Mouse (Mus musculus): ENCODE data around the gene Ucma. TPM values are rescaled to one million over a fixed set of nuclear protein-coding genes. Genes with fewer than 3 reads are reported as not detected.
"Not testable (repeated sequence)": the region's sequence is repeated elsewhere in the genome, so short reads cannot be mapped to it uniquely, and the experiment has no call there.

The Ucma gene
- polyA plus RNA-seq (2017; shearing (Covaris generic)), result not detected

GRCm38 (mm10) chr2:4975807-4976206 lies at the start of gene Ucma:
Gene Ucma (plus strand): TSS chr2:4976122.
- no peak for ATAC-seq

GRCm38 (mm10) chr2:4927391-4927790 lies 48.5 kb upstream of the Ucma start:
- no peak for ATAC-seq

- ATAC-seq, result no peak
Measured at GRCm38 (mm10) chr2:4929230-4929629, 46.7 kb upstream of the Ucma start.

GRCm38 (mm10) chr2:4934516-4934915 lies 41.4 kb upstream of the Ucma start:
- ATAC-seq, result no peak

- ATAC-seq, result no peak
Measured at GRCm38 (mm10) chr2:4937931-4938330, 38.0 kb upstream of the Ucma start.

GRCm38 (mm10) chr2:4940861-4941260 lies 35.1 kb upstream of the Ucma start:
- ATAC-seq, result no peak

- ATAC-seq, result not testable (repeated sequence)
Measured at GRCm38 (mm10) chr2:4949691-4950090, 26.2 kb upstream of the Ucma start.

- no peak for ATAC-seq
Measured at GRCm38 (mm10) chr2:4950986-4951385, 24.9 kb upstream of the Ucma start.

- no peak for ATAC-seq
Measured at GRCm38 (mm10) chr2:4954216-4954760, 21.6 kb upstream of the Ucma start.

GRCm38 (mm10) chr2:4958039-4958438 lies 17.9 kb upstream of the Ucma start:
- ATAC-seq, result no peak

- ATAC-seq, result no peak
Measured at GRCm38 (mm10) chr2:4967806-4968205, 8.1 kb upstream of the Ucma start.

- no peak for ATAC-seq
Measured at GRCm38 (mm10) chr2:4969083-4969482, 6.8 kb upstream of the Ucma start.

GRCm38 (mm10) chr2:4978091-4978490 lies 2.2 kb downstream of the Ucma start:
- ATAC-seq, result no peak

GRCm38 (mm10) chr2:4983987-4984386 lies 8.1 kb downstream of the Ucma start:
- ATAC-seq, result no peak

- no peak for ATAC-seq
Measured at GRCm38 (mm10) chr2:4985000-4985399, 9.1 kb downstream of the Ucma start.

GRCm38 (mm10) chr2:4986798-4987197 lies 10.9 kb downstream of the Ucma start:
- ATAC-seq, result no peak

GRCm38 (mm10) chr2:4987388-4988180 lies 11.7 kb downstream of the Ucma start:
- no peak for ATAC-seq

- ATAC-seq, result no peak
Measured at GRCm38 (mm10) chr2:4988826-4989424, 13.0 kb downstream of the Ucma start.

- ATAC-seq, result no peak
Measured at GRCm38 (mm10) chr2:4993584-4993983, 17.7 kb downstream of the Ucma start.

GRCm38 (mm10) chr2:4994436-4994835 lies 18.5 kb downstream of the Ucma start:
- no peak for ATAC-seq

GRCm38 (mm10) chr2:4995646-4996045 lies 19.7 kb downstream of the Ucma start:
- ATAC-seq, result no peak

- no peak for ATAC-seq
Measured at GRCm38 (mm10) chr2:4996421-4996824, 20.5 kb downstream of the Ucma start.

- ATAC-seq, result no peak
Measured at GRCm38 (mm10) chr2:4998905-4999304, 23.0 kb downstream of the Ucma start.

GRCm38 (mm10) chr2:5001266-5001665 lies 25.3 kb downstream of the Ucma start:
- no peak for ATAC-seq

Measured in inflammation-experienced regulatory T-cells, adult 6 months (primary cell).